Mouse (Mus musculus) midbrain, embryonic 11.5 days (tissue): ENCODE measurements at regions not wholly inside any gene's neighbourhood (a gene's known extent, or its start where the extent isn't known, plus 50 kb on each side); places are given as distances from the start of the nearest gene placed in this dataset.
A peak's percentile ranks its signal among the peaks of the same experiment; 100 is the strongest.

Experiments
- ATAC-seq: fragments of 200-750 bp; cut with Nextera tagmentation; 2 replicates; pipeline ENCODE4 v1.8.0; 2017; ENCODE audit warnings: moderate TSS enrichment, moderate library complexity; ENCODE audit not compliant: low FRiP score
- DNase-seq: peaks from one replicate; pipeline ENCODE4 v3.0.0; 2015; ENCODE audit warnings: low spot score; ENCODE audit errors: missing footprints
- H3K27ac ChIP-seq: fragments of 300-500 bp; sonication (generic); 2 replicates; pipeline ENCODE4 v1.5.1; 2014; ENCODE audit warnings: low read depth, low read length
- H3K27me3 ChIP-seq: fragments of 300-500 bp; sonication (generic); 2 replicates; pipeline ENCODE4 v1.6.1; 2014; ENCODE audit warnings: mild to moderate bottlenecking, low read length, moderate library complexity, mixed read lengths; ENCODE audit not compliant: control insufficient read depth, insufficient read depth
- H3K36me3 ChIP-seq: fragments of 300-500 bp; sonication (generic); 2 replicates; pipeline ENCODE4 v1.6.1; 2014; ENCODE audit warnings: mild to moderate bottlenecking, low read length, moderate library complexity, mixed read lengths; ENCODE audit not compliant: control insufficient read depth, insufficient read depth
- H3K4me1 ChIP-seq: fragments of 300-500 bp; sonication (generic); 2 replicates; pipeline ENCODE4 v1.6.1; 2014; ENCODE audit warnings: low read length; ENCODE audit not compliant: control insufficient read depth, insufficient read depth
- H3K4me2 ChIP-seq: fragments of 300-500 bp; sonication (generic); 2 replicates; pipeline ENCODE4 v1.6.1; 2014; ENCODE audit warnings: mild to moderate bottlenecking, moderate library complexity
- H3K4me3 ChIP-seq: fragments of 300-500 bp; sonication (generic); 2 replicates; pipeline ENCODE4 v1.5.1; 2014; ENCODE audit warnings: low read depth, low read length
- H3K9ac ChIP-seq: fragments of 300-500 bp; sonication (generic); 2 replicates; pipeline ENCODE4 v1.6.1; 2014; ENCODE audit warnings: low read length
- H3K9me3 ChIP-seq: fragments of 300-500 bp; sonication (generic); 2 replicates; pipeline ENCODE4 v1.6.1; 2016; ENCODE audit warnings: low read length; ENCODE audit not compliant: control insufficient read depth
- WGBS: fragments of 180-500 bp; shearing (Covaris S2); extraction: QIAGEN DNeasy Blood & Tissue Kit; methylation state at CpG from one replicate; pipeline ENCODE4 v1.1.7; 2014; 5-methylcytosine and 5-hydroxymethylcytosine counted together

DNA sequence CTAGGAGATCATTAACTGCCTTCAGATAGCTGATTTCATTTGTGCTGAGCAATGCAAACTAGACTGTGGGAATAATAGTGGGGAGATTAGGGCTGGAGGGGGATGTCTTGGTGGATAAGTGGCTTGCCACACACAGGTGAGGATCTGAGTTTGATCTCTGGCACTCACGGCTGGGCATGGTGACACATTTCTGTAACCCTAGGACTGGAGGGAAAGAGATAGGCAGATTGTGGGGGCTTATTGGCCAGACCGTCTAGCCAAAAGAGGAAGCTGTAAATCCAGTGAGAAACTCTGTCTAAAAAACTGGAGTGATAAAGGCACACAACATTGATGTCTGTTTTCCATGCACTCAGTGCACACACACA, 420.2 kb downstream of the Prdm2 start:
- Histone ChIP-seq H3K4me2 (no peak overlapping the region), H3K9ac (no peak overlapping the region), H3K27ac (no peak overlapping the region), H3K27me3 (no peaks in the 10 kb centered on the region), H3K4me1 (no peaks in the 10 kb centered on the region), H3K36me3 (no peaks in the 10 kb centered on the region), H3K9me3 (no peaks in the 10 kb centered on the region), H3K4me3 (no peak overlapping the region)
- DNase-seq (no peak), ATAC-seq (no peak)
- 82% methylated on average over 2 of the region's 2 CpGs for WGBS

DNA sequence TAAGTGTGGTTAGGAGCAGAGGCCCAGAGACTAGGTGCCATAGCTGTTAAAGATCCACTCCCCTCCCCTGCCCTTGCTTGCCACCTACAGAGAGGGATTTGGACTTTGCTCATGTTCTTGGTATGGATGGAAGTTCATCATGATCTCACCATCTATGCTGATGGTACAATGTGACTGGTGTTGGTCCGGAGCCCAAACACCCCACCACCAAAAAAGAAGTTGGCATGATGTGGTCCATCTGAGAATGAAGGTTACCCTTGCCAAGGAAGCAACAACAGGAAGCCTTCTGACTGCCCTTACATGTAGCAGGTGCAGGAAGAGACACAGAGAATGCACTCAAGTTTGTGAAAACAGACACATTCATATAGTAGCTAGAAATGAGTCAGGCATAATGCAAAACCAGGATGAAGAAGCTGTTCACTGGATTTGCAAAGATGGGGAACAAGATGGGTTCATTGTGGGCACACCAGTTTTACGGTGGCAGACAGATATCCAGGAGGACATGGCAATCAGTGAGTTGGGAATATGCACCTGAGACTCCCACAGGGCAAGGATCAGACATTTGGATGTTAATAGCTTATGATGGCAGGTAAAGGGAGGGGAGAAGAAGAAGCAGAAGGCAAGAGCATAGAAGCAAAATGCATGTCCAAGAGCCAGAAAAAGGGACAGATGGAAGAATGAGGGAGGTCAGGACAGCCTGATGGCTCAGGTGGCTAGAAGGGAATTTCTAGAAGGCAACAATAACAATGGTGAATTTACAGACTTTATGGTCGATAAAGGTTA, 420.8 kb downstream of the Prdm2 start:
- H3K4me3 ChIP-seq: no peak overlapping the region
- no peak for DNase-seq
- no peaks in the 10 kb centered on the region for H3K27me3 ChIP-seq
- H3K9ac ChIP-seq: no peak overlapping the region
- H3K4me2 ChIP-seq: no peak overlapping the region
- H3K4me1 ChIP-seq: no peaks in the 10 kb centered on the region
- no peak for ATAC-seq
- WGBS: 91% methylated on average over 3 of the region's 3 CpGs
- H3K27ac ChIP-seq: no peak overlapping the region
- H3K9me3 ChIP-seq: no peaks in the 10 kb centered on the region
- no peaks in the 10 kb centered on the region for H3K36me3 ChIP-seq

DNA sequence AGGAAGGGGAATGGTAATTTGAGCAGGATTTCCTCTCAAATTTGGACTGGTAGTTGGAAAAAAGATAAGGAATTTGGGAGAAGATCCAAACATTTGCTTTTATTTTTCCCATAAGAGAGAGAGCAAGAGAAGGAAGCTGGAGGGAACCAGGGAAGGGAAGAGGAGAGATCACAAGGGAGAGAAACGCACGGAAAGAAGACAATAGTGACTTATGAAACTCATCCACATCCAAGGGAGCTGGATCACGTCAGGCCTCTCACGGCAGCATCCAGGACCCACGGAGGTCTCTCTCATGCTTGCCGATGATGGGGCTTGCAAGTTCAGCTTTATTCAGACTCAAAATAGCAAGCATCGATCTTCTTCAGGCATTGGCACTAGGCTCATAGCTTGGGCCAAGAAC, 423.7 kb downstream of the Prdm2 start:
- H3K27ac ChIP-seq: no peak overlapping the region
- H3K9ac ChIP-seq: no peak overlapping the region
- no peak overlapping the region for H3K4me3 ChIP-seq
- H3K27me3 ChIP-seq: no peaks in the 10 kb centered on the region
- ATAC-seq (no peak), DNase-seq (no peak)
- no peak overlapping the region for H3K4me2 ChIP-seq
- H3K4me1 ChIP-seq: no peaks in the 10 kb centered on the region
- no peaks in the 10 kb centered on the region for H3K36me3 ChIP-seq
- WGBS: 89% methylated on average over 7 of the region's 7 CpGs
- no peaks in the 10 kb centered on the region for H3K9me3 ChIP-seq

DNA sequence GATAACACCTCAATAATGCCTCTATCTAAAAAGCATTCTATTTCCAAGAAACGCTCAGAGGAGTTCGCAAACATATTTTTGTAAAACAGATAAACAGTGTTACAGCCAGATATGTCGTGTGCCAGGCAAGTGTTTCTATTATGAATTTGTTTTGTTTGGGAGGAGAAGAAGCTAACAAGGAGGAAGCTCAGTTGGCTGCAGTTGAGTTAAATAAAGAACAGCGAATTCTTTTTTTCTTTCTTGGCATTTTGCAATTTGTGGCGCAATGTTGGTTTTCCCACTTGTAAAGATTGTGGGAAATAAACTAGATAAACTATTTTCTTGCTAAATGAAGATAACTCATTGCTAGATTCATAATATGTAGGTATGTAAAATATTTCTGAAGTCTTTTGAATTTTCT, 427.4 kb downstream of the Prdm2 start:
- no peaks in the 10 kb centered on the region for H3K36me3 ChIP-seq
- no peak overlapping the region for H3K27ac ChIP-seq
- ATAC-seq (no peak), DNase-seq (no peak)
- no peak overlapping the region for H3K4me3 ChIP-seq
- 93% methylated on average over 5 of the region's 5 CpGs for WGBS
- no peaks in the 10 kb centered on the region for H3K4me1 ChIP-seq
- H3K9ac ChIP-seq: no peak overlapping the region
- H3K9me3 ChIP-seq: no peaks in the 10 kb centered on the region
- H3K4me2 ChIP-seq: no peak overlapping the region
- no peaks in the 10 kb centered on the region for H3K27me3 ChIP-seq

DNA sequence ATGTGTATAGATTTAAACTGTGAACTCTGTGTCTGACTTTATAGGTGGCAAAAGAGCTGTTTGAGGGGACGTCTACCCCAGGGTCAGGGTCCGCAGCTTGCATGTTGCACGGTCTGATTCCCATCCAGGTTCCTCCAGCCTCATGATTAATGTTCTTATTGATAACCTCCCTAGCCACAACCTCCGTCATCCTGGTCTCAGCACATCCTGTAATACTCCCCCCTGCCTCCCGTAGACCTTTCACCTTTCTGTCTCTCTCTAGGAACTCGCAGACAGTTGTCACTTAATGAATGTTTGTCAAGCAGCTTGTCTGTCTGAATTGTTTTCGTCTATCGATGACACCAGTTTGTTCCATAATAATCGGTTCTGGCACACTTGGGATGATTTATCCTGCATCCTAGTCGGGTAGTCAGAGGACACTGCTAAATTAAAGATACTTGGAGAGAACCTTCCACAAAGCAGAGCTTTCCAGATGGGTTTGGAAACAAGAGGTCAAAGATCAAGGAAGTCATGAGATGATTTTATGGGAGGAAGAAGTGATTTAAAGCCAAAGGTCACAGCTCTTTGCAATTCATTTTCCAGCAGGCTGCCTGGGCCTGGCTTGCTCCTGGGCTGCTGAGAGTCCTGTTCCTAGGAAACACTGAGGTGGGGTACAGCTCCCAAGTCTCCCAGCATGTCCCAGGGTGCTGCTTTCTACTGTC, 435.9 kb downstream of the Prdm2 start:
- H3K9ac ChIP-seq: no peak overlapping the region
- no peak overlapping the region for H3K4me2 ChIP-seq
- H3K36me3 ChIP-seq: no peaks in the 10 kb centered on the region
- no peak for ATAC-seq
- WGBS: 73% methylated on average over 10 of the region's 10 CpGs
- no peak overlapping the region for H3K4me3 ChIP-seq
- no peaks in the 10 kb centered on the region; the same call in 1 of the 2 replicates for H3K27me3 ChIP-seq
- no peak overlapping the region for H3K27ac ChIP-seq
- peaks cover 23% of the 10 kb centered on the region for H3K4me1 ChIP-seq
- peak; percentile 83 for DNase-seq
- H3K9me3 ChIP-seq: no peaks in the 10 kb centered on the region

DNA sequence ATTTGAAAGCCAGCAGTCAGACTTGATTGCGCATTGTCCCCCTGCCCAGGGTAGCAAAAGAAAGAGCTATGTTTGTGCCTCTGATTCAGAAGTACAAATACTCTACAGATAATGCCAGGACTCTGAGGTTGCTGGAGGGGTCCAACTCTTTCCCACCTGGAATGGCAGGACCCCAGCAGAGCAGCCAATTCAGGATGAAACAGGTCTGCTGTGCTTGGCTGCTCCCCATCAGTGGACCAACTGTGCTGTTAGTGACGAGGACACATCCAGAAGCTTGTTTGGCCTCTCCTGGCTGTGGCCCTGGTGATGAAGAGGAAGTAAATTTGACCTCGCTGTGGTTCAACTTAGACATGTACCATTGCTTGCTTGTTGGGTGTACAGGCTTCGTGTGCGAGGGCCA, 437.8 kb downstream of the Prdm2 start:
- Histone ChIP-seq H3K36me3 (no peaks in the 10 kb centered on the region), H3K4me3 (no peak overlapping the region), H3K27me3 (no peaks in the 10 kb centered on the region; the same call in 1 of the 2 replicates), H3K9me3 (no peaks in the 10 kb centered on the region), H3K9ac (no peak overlapping the region), H3K4me1 (peaks cover 37% of the 10 kb centered on the region), H3K4me2 (no peak overlapping the region), H3K27ac (no peak overlapping the region)
- DNase-seq: no peak
- WGBS: 92% methylated on average over 5 of the region's 5 CpGs
- ATAC-seq: no peak

DNA sequence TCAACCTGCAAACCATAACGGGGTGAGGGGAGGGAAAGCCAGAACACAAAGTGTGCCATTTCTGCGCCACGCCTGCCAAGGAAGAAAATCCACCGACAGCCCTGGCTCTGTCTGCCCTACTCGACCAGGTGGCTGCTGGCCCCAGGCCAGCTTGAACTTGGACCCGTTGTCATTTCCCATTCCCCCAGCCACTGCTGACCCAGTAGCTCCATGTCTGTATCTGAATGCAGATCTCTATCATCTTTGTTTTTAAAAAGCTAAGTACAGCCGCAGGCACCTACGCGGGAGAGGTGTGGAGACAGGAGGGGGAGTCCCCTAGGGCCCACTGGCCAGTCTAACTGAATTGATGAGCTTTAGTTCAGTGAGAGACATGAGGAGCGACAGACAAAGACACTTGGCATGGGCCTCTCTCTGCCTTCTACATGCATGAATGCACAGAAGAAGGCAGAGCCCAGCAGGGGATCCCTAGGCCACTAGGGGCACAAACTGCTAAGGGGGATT, 439.1 kb downstream of the Prdm2 start:
- Histone ChIP-seq H3K36me3 (no peaks in the 10 kb centered on the region), H3K9me3 (no peaks in the 10 kb centered on the region), H3K27me3 (peaks cover 3% of the 10 kb centered on the region), H3K27ac (peak overlapping the region; percentile 57; the same call in 1 of the 2 replicates), H3K9ac (no peak overlapping the region), H3K4me2 (peak overlapping the region; percentile 7; the same call in 1 of the 2 replicates), H3K4me3 (no peak overlapping the region), H3K4me1 (peaks cover 41% of the 10 kb centered on the region)
- DNase-seq (peak; percentile 89), ATAC-seq (peak; percentile 42)
- 39% methylated on average over 10 of the region's 10 CpGs for WGBS

DNA sequence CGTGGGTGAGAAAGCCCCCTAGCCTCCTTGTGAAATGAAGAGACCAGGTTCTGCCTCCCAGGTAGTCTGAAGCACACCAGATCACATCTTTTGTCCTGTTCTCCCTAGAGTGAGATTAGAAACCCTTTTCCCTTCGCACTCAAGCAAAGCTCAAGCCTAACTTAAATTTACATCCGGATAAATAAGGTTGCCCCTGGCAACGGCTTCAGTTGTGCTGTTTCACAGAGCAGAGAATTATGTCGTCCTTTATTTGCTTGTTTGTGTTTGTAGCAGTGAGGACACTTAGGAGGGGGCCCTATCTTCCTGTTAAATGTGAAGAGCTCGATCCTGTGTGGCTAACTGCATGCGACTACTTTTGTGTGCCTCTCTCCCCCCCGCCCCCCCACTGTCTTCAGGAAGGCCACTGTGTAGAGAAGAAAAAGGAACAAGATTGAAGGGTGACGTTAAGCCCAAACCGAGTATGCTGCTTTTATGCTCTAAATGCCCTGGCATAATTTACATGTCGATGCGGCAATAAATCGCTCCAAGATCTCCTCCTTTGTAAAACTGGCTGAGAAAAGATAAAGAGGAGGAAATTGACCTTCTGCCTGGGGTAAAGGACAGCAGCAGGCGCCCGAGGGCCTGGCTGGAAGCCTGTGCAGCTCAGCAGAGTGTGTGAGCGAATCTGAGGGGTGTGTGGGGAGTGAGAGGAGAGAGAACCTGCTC, 439.9 kb downstream of the Prdm2 start:
- peak overlapping the region; percentile 57 for H3K27ac ChIP-seq
- H3K4me2 ChIP-seq: peak overlapping the region; percentile 22; the same call in 1 of the 2 replicates
- peak; percentile 58 for ATAC-seq
- no peaks in the 10 kb centered on the region for H3K9me3 ChIP-seq
- 0 out of 2 replicates have a peak overlapping the region, but pooled peaks have one; percentile 28 for H3K9ac ChIP-seq
- H3K27me3 ChIP-seq: peaks cover 3% of the 10 kb centered on the region
- 3% methylated on average over 16 of the region's 16 CpGs for WGBS
- H3K36me3 ChIP-seq: no peaks in the 10 kb centered on the region
- H3K4me1 ChIP-seq: peaks cover 41% of the 10 kb centered on the region
- peak; percentile 94 for DNase-seq
- H3K4me3 ChIP-seq: no peak overlapping the region
